Mouse (Mus musculus) embryonic fibroblast, embryonic 13.5 days (primary cell): ENCODE data around the gene Ankrd39. TPM values are rescaled to one million over a fixed set of nuclear protein-coding genes. Genes with fewer than 3 reads are reported as not detected.

ENCODE experiments used
- H3K27ac ChIP-seq: 2 replicates; pipeline ENCODE4 v1.5.1; 2012; ENCODE audit warnings: low read length, control low read depth, inconsistent platforms; ENCODE audit not compliant: insufficient read depth
- H3K4me1 ChIP-seq: 2 replicates; pipeline ENCODE4 v1.6.1; 2011; ENCODE audit warnings: low read length; ENCODE audit not compliant: control insufficient read depth, insufficient read depth
- H3K4me3 ChIP-seq: 2 replicates; pipeline ENCODE4 v1.5.1; 2011; ENCODE audit warnings: mild to moderate bottlenecking, control low read depth, low read length; ENCODE audit not compliant: insufficient read depth
- CTCF ChIP-seq: IDR thresholded peaks from 2 replicates; pipeline ENCODE4 v1.5.1; 2011; ENCODE audit warnings: mild to moderate bottlenecking, control low read depth, low read length, moderate library complexity, borderline replicate concordance; ENCODE audit not compliant: insufficient read depth
- POLR2A ChIP-seq: IDR thresholded peaks from 2 replicates; pipeline ENCODE4 v1.6.1; 2011; ENCODE audit warnings: low read depth, mild to moderate bottlenecking, control low read depth, low read length, moderate library complexity
- polyA plus RNA-seq: library from polyadenylated mRNA; stranded (reverse); fragments of >200 nt; gene quantifications from 2 replicates; pipeline ENCODE4 v1.2.4, GENCODE M21; 2011; ENCODE audit warnings: low read depth; ENCODE audit not compliant: missing spikeins, insufficient read length

Gene Ankrd39
- polyA plus RNA-seq, 1 experiment, result 7.7 TPM

- Histone ChIP-seq H3K27ac (no peak overlapping the region), H3K4me1 (peaks cover under 1% of the 10 kb centered on the region; the same call in 1 of the 2 replicates), H3K4me3 (no peak overlapping the region)
- TF ChIP-seq POLR2A, result no peak
- no peak for TF ChIP-seq CTCF
These were observed 49.9 kb downstream of the Ankrd39 start for GRCm38 (mm10) chr1:36497312-36497711.

DNA sequence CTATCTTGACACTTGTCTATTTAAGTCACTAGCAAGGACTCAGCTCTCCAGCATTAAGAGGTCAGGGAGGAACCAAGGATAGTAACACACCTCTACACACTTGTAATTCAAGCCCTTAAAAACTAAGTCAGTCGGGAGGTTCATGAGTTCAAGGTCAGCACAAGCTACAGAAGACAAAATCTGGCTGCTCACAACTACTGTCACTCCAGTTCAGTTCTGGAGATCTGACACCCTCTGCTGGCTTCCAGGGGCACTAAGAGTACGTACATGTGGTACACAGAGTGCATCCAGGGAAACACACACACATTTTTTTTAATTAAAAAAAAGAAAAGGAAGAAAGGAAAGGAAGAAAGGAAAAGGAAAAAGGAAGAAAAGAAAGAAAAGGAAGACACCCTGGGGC, 50.5 kb downstream of the Ankrd39 start:
- no peak overlapping the region for H3K27ac ChIP-seq
- TF ChIP-seq POLR2A, result no peak
- TF ChIP-seq CTCF, result peak; percentile 9; the same call in 1 of the 2 replicates
- no peak overlapping the region for H3K4me3 ChIP-seq
- peaks cover 2% of the 10 kb centered on the region; the same call in 1 of the 2 replicates for H3K4me1 ChIP-seq

GRCm38 (mm10) chr1:36493299-36493698, 53.9 kb downstream of the Ankrd39 start:
- no peak overlapping the region for H3K4me3 ChIP-seq
- H3K27ac ChIP-seq, result no peak overlapping the region
- no peak for TF ChIP-seq CTCF
- TF ChIP-seq POLR2A, result no peak
- H3K4me1 ChIP-seq, result peaks cover 2% of the 10 kb centered on the region; the same call in 1 of the 2 replicates

DNA sequence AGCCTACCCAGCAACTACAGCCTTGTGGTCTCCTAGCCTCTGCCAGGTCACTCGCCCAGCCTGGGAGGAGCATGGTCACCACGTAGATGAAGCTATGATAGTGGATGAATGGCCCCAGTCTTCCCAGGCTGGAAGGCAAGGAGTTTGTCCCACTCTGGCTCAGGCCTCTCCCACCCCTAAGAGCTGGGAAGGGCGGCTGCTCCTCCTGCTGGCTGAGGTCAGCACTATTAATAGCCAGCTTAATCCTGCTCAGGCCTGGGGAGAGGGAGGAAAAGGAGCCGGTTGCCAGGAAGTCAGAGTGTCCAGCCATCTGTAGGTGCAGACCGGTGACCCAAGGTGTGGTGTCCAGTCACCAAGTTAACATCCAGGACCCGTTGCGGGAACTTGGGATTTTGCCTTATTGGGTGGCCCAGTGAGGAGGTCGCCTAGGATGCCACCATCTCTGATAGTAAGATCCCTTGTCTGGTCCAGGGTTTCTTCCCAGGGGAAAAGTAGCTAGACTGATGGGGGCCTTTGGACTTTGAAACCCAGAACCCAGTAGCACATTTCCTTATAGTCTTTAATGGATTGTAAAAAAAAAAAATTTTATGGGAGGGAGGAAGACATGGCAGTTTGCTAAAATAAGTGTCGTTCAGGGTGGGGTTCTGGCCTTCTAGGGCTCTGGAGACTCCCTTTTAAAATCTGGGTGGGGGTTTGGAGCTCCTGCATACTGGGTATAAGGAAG, 54.7 kb downstream of the Ankrd39 start:
- no peak overlapping the region for H3K27ac ChIP-seq

GRCm38 (mm10) chr1:36489661-36490060, 57.6 kb downstream of the Ankrd39 start:
- TF ChIP-seq POLR2A (no peak), CTCF (no peak)
- Histone ChIP-seq H3K4me3 (no peak overlapping the region), H3K4me1 (peaks cover 5% of the 10 kb centered on the region; the same call in 1 of the 2 replicates), H3K27ac (no peak overlapping the region)

More for the DNA sequence above, 54.7 kb downstream of the Ankrd39 start:
- H3K4me1 ChIP-seq, result peaks cover 2% of the 10 kb centered on the region; the same call in 1 of the 2 replicates
- H3K4me3 ChIP-seq, result no peak overlapping the region
- TF ChIP-seq POLR2A (no peak), CTCF (peak; percentile 46; the same call in 1 of the 2 replicates)

Other genes starting within 250 kb of the Ankrd39 start
- gene Arid5a, start 239.7 kb downstream of the Ankrd39 start, polyA plus RNA-seq, result 7.6 and 13.8 TPM in 2 replicates
- 38.2 and 47.9 TPM in 2 replicates for gene Kansl3, start 178.3 kb downstream of the Ankrd39 start, polyA plus RNA-seq
- not detected in 2 replicates for gene Fer1l5, start 175.2 kb downstream of the Ankrd39 start, polyA plus RNA-seq
- gene Lman2l, start 102.2 kb downstream of the Ankrd39 start, polyA plus RNA-seq, result 22.7 and 25.9 TPM in 2 replicates
- 10.4 and 11.6 TPM in 2 replicates for gene Cnnm4, start 75.8 kb downstream of the Ankrd39 start, polyA plus RNA-seq
- 4.0 and 6.2 TPM in 2 replicates for gene Cnnm3, start 35.6 kb downstream of the Ankrd39 start, polyA plus RNA-seq
- gene Ankrd23, start 10.6 kb downstream of the Ankrd39 start, polyA plus RNA-seq, result 2.9 and 6.7 TPM in 2 replicates
- gene Gm42417, start 8.0 kb downstream of the Ankrd39 start, polyA plus RNA-seq, result 1.6 TPM in 1 of 2 replicates, not detected in the other
- 11.8 and 20.5 TPM in 2 replicates for gene Sema4c, start 10.9 kb upstream of the Ankrd39 start, polyA plus RNA-seq
- not detected in 2 replicates for gene Fam178b, start 135.7 kb upstream of the Ankrd39 start, polyA plus RNA-seq
- gene Cox5b, start 144.0 kb upstream of the Ankrd39 start, polyA plus RNA-seq, result 379 and 417 TPM in 2 replicates
- gene 4933424G06Rik, start 162.7 kb upstream of the Ankrd39 start, polyA plus RNA-seq, result 0.88 TPM in 1 of 2 replicates, not detected in the other
- 109 and 120 TPM in 2 replicates for gene Actr1b, start 167.0 kb upstream of the Ankrd39 start, polyA plus RNA-seq
- not detected in 2 replicates for gene Zap70, start 214.4 kb upstream of the Ankrd39 start, polyA plus RNA-seq